Mouse (Mus musculus): ENCODE measurements around the gene Gm8271. TPM values are rescaled to one million over a fixed set of nuclear protein-coding genes. Genes with fewer than 3 reads are reported as not detected.
"Not testable (repeated sequence)": the region's sequence is repeated elsewhere in the genome, so short reads cannot be mapped to it uniquely, and the experiment has no call there.

Gene Gm8271
- not detected in 2 replicates for polyA plus RNA-seq (2012; rRNA removed)

DNA sequence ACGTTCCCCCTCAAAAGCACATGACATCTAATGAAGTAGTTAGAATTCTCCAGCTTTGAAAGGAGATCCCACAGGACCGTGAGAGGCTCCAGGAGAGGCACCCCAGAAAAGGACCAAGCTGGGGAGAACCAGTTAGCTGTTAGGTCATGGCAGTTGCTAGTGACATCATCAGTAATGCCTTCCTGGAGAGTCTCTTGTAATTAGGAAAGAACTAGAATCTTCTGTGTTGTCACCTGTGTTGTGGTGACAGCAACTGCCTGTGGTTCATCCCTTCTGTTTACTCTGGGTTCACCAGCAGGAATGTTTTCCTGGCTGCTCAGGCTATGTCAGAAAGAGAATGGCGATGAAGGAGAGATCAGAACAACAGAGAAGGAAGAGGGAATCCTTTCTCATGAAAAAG is at the start of gene Gm8271:
Gene Gm8271 (plus strand): TSS at position 301 of the 400 bp plus-strand sequence.
- not testable (repeated sequence) for DNase-seq (ENCODE audit: low read depth)

DNA sequence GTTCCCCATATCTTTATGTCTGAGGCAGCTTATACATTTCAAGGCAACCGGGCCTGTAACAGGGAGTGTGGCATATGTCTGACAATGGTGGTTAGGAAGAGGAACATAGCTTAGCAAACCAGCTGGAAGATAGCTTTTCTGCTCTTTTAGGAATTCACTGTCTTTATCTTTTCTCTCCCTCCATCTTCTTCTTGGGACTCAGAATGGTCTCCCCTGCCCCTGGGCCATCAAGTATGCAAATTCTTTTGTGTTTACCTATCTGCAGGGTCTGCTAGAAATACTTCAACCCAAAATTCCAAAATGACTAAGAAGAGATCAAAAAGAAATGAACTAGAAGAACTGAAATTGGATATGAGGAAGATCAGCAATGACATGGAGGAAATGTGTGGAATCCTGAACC is 21.4 kb upstream of the Gm8271 start, which contains the start of gene Gm3317:
Gene Gm3317 (plus strand): TSS at position 301 of the 400 bp plus-strand sequence.
- DNase-seq (ENCODE audit: low read depth), result not testable (repeated sequence)

Other genes with a start within 250 kb of the Gm8271 start
- not detected in 2 replicates for gene Gm8297, start 201.9 kb upstream of the Gm8271 start, polyA plus RNA-seq (2012; rRNA removed)
- gene Gm3298, start 169.9 kb upstream of the Gm8271 start, polyA plus RNA-seq (2012; rRNA removed), result not detected in 2 replicates
- gene 4930555G01Rik, start 135.2 kb upstream of the Gm8271 start, polyA plus RNA-seq (2012; rRNA removed), result not detected in 2 replicates
- gene Gm8281, start 114.8 kb upstream of the Gm8271 start, polyA plus RNA-seq (2012; rRNA removed), result 0.14 and 0.54 TPM in 2 replicates
- gene Gm8279, start 54.3 kb upstream of the Gm8271 start, polyA plus RNA-seq (2012; rRNA removed), result not detected in 2 replicates
- gene Gm3317, start 21.3 kb upstream of the Gm8271 start, polyA plus RNA-seq (2012; rRNA removed), result not detected in 2 replicates
- gene Gm3526, start 74.8 kb downstream of the Gm8271 start, polyA plus RNA-seq (2012; rRNA removed), result 0.11 TPM in 1 of 2 replicates, not detected in the other
- gene Gm3542, start 149.1 kb downstream of the Gm8271 start, polyA plus RNA-seq (2012; rRNA removed), result not detected in 2 replicates
- 0.23 TPM in 1 of 2 replicates, not detected in the other for gene Gm3500, start 203.3 kb downstream of the Gm8271 start, polyA plus RNA-seq (2012; rRNA removed)